Mouse (Mus musculus): ENCODE data around the gene Lrrc66. TPM values are rescaled to one million over a fixed set of nuclear protein-coding genes. Genes with fewer than 3 reads are reported as not detected.

Lrrc66 gene
- total RNA-seq, 1 experiment from 2014 or later, result not detected

DNA sequence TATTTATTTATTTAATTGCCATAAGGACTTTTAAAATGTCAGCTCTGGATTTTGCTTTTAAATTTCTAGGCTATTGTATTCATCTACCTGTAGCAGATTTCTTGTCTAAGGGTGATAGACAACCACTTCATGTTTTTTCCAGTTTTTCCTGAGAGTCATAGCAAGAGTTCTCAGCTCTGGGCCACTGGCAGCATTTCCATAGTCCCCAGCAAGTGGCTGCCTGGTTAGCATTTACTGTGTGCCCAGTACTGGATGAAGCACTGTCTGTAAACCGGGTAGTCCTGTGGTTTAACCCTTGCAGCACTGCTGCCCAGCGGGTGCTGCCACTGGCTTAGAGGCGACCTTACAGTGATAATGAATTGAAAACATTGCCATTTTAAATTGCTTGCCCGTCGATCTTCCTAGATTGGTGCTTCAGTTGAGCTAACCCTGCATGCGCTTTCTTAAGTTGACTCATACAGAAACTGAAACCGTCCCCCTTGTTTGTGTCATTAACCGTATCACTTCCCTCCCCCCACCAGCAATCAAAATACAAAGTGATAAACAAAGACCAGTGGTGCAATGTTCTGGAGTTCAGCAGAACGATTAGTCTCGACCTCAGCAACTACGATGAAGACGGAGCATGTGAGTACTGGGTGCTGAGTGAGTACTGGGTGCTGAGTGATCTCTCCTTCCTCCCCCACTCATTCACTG lies 75.4 kb downstream of the Lrrc66 start:
- no peak for DNase-seq

Other genes with a start within 250 kb of the Lrrc66 start
- gene Cwh43, start 226.5 kb downstream of the Lrrc66 start, total RNA-seq (2021), result not detected in 2 replicates
- gene Dcun1d4, start 151.5 kb downstream of the Lrrc66 start, total RNA-seq (2021), result 33.7 and 35.4 TPM in 2 replicates
- 19.5 and 22.6 TPM in 2 replicates for gene Sgcb, start 15.3 kb upstream of the Lrrc66 start, total RNA-seq (2021)
- gene Spata18, start 18.9 kb upstream of the Lrrc66 start, total RNA-seq (2021), result 0.23 TPM in 1 of 2 replicates, not detected in the other